Mouse (Mus musculus): ENCODE results near the gene Acss3.

The Acss3 gene

DNA sequence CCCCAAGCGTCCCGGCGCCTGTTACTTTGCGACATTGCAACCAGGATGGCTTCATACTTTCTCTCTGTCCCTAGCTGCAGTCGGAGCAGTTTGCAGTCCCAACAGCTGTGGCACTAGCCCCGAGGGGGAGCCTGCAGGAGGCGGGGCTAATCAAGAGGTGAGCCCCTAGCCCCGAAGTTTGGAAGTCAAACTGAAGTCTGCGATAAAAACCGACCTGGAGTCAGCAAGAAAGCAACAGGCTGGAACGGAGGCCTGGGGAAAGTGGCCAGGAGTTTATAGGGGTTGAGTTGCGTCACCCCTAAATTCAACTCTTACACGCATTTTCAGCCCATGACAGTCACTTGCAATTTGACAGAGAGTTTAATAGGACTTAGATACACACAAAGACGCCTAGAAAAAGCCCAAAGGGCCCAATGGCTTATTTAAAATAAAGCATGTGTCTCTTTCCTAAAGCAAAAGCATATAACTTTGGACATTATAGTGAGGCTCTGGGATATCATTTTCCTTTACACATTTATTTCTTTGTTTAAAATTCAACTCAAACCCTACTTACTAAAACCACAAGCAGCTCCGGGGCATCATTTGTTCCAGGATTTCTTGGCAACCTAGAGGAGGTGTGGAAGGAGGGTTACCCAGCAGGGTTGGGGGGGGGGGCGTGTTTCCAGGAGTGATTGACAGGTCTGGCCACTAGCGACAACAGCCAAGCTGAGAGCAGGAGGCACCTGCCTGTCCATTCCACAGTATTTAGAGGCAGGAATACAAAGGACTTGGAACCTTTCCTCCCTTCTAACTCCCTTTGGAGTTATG is at the start of gene Acss3:
Gene Acss3, minus strand, starts transcription at position 140 of the 807 bp plus-strand sequence.
- in situ Hi-C loops (cut with MboI; ENCODE audit: low sequenced_read_pairs) = no loop called here

DNA sequence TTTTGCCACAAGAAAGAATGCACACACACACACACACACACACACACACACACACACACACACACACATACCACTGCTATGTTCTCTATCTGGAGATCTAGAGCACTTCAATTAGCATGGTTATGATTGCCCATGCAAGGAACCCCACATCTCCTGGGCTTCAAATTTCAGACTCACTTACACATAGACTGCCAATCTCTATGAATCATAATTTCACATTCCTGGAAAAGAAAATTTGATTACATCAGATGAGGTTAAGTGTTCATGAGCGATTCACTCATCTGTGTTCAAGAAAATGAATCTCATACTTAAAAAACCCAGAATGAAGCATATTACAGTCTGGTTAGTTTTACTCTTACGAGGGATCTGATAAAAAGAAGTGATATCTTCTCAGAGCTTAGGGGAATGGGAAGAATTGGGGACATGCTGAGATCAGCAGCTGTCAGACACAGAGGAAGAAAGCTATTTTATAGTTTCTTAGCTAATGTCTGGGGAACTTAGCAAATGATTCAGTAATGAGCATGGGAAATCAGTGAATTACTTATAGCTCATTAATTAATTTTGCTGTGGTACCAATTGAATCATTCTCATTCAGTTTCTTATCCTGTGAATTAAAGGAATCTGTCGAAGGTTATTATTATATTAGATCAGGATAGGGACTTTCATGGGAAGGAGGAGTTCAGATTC is 48.7 kb upstream of the Acss3 start:
- in situ Hi-C loops (cut with MboI; ENCODE audit: low sequenced_read_pairs) = no loop called here

DNA sequence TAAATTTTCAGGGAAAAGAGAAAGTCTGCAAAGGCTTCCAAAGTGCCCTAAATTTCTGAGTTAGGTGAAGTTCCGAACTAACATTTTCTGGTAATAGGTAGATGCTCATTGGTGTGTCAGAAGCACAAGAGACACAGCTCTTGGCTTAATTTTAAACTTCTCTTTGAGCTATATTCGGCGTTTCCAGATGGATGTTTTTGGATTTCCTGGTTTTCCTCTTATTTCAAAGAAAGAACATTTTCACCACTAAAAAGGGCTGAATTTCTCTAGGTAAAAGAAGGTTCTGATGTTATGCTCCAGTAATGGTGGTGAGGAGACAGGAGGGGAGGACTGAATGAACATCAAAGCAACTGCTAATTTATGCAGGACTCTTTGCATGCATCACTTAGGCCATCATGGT is 43.0 kb upstream of the Acss3 start:
- in situ Hi-C loops (cut with MboI; ENCODE audit: low sequenced_read_pairs) = no loop called here

DNA sequence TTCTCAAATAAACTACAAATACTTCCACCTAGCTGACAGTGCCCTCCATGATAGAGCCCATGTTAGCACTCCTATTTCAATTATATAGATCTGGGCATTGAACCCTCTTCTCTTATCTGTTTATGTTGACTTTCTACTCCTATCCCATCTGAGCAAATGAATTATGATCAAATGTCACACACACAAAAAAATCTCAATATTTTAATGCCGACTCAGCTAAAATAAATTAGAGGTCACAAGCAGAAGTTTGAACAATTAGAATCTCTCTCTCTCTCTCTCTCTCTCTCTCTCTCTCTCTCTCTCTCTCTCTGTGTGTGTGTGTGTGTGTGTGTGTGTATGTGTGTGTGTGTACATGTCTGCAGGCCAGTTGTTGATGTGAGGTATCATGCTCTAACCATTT is 25.3 kb upstream of the Acss3 start:
- in situ Hi-C loops (cut with MboI; ENCODE audit: low sequenced_read_pairs) = no loop called here

DNA sequence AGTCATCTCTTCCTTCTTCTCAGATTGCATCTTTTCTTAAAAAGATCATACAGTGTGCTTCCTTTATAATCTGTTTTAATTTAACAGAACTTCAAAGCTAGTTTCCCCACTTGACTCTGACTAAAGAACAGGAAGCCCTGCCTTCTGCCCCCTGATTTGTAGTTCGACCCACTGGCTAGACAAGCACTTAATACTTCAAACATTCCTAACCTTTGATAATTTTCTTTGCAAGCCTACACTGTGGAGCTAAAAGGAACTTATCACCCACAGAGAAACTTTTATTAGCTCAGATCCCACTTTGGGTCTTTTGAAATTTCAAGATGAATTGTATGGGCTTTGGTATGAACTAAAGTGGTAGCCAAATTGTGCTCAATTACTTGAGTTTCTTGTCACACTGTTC is 20.5 kb upstream of the Acss3 start:
- in situ Hi-C loops (cut with MboI; ENCODE audit: low sequenced_read_pairs) = no loop called here

DNA sequence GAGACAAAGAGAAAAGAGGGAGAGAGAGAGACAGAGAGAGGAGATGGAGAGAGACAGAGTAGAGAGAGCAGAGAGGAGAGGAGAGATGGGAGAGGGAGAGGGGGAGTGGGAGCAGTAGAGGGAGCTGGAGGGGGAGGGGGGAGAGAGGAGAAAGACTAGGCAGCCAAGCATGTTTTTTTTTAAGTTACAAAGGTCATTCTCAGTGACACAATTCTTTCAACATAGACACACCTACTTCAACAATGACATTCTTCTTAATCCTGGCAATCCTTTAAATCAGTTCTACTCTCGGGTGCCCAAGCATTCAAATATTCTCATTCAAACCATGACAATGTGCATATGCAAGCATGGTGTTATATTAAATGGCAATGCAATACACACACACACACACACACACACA is 19.4 kb upstream of the Acss3 start:
- in situ Hi-C loops (cut with MboI; ENCODE audit: low sequenced_read_pairs) = no loop called here

DNA sequence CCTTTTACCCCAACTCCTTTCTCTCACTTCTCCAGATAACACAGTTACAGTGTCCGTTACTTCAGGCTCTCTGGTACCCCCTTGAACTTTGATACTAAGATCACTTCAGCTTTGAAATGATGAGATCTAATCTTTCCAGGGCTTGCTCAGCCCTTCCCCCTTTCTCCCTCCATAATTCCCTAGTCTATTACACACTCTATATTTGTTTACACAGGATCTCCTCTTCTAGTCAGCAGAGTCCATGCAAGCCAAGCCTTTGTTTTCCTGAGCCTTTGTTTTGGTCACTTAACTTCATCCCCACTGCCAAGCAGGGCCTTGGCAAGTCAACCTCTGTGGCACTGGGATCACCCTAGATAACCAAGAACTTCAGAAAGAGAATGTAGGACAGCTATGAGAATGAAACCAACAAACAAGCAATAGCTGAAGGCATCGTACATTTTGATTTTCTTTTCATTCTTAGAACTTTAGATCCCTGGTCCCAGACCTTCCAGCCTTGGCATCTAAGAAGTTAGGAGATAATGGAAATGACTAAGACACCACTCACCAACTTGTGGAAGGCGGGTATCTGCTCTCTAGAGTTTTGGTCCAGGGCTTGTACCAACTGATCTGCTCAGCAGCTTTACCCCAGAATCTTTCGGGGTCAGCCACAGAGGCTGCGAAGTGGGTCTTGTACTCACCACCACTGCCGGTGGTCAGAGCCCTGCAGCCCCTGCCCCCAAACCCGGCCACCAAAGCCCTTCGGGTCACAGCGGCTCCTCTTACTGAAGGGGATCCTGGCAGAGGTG is 532 bp downstream of the Acss3 start:
- in situ Hi-C loops (cut with MboI; ENCODE audit: low sequenced_read_pairs) = no loop called here

DNA sequence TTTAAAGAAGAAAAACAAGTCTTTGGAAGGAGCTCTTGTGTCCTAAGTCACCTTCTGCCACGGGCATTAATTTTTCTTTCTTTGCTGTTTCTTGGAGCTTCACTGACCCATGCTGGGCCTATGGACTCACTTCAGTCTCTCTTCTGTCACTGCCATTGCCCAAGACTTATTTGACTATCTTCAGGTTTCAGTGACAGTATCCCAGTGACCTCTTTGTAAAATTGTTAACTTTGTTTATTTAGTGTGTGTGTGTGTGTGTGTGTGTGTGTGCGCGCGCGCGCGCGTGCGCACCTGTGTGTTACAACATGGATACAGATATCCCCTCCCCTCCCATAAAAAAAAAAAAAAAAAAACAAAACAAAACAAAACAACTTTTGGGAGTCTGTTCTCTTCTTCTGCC is 2.2 kb downstream of the Acss3 start:
- in situ Hi-C loops (cut with MboI; ENCODE audit: low sequenced_read_pairs) = no loop called here

DNA sequence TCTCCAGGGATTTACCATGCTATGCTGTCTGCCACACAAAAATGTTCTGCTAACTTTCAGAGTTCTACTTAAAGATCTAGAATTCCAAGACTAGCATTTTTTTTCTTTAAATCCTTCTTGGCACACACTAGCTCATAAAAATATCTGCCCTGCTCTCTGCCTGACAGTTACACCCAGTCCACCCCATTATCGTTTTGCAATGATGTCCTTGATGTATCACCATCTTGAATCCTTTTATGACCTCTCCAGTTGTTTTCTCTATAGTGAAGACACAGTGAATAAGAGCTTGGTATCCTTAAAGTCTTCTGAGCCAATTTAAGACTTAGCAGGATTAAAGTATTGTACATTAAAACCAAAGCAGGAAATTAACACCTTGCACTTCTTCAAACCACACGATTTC is 4.3 kb downstream of the Acss3 start:
- in situ Hi-C loops (cut with MboI; ENCODE audit: low sequenced_read_pairs) = no loop called here

DNA sequence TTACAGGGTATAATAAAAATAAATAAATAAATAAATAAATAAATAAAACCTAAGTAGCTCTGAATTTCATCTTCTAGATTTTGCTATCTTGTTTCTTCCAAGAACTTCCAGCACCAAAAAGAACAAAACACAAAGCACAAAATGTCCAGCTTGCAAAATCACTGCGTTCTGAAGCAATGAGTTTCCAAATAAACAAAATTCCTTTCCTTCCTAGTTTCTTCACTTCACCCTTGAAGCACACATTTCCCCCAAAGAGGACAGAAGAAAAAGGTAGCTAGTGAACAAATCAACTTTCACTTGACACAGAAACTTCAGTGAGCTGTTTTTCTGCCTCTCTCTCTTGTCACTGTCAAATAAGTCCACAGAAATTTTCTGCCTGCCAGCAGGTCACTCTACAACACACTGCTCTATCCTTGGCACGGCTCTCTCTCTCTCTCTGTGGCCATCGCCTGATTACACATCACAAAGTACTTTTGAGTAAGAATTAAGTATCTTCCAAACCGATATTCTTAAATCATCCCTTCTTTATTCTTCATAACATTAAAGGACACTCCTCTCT is 6.7 kb downstream of the Acss3 start:
- in situ Hi-C loops (cut with MboI; ENCODE audit: low sequenced_read_pairs) = no loop called here

DNA sequence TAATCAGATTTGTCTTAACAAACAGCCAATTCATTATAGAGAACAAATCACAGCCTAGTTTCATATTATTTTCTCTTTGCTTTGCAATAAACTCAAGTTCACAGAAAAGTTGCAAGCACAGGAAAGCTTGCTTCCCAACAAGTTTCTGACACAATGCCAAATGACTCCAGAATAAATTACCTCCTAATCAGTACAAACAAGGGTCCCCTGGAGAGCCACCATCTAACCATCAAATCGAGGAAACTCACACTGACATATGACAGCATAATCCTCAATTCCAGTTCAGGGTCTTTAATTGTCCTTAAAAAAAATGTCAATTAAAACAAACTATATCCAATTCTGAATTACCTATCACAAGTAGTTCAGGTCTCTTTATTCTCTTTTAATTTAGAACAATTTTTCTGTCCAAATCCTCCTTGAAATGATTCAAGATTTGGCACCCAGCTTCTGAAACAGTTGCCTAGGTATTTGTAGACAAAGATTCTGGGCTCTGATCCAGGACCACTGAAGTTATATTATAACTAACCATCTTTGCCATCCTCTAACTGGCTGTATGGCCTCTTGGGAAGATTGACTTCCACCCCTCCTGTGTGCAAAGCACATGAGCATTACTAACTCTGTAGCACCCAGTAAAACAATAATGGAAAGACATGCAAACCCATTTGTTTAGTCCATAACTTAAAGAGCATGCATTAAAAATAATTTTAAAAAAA is 7.4 kb downstream of the Acss3 start:
- in situ Hi-C loops (cut with MboI; ENCODE audit: low sequenced_read_pairs) = no loop called here

DNA sequence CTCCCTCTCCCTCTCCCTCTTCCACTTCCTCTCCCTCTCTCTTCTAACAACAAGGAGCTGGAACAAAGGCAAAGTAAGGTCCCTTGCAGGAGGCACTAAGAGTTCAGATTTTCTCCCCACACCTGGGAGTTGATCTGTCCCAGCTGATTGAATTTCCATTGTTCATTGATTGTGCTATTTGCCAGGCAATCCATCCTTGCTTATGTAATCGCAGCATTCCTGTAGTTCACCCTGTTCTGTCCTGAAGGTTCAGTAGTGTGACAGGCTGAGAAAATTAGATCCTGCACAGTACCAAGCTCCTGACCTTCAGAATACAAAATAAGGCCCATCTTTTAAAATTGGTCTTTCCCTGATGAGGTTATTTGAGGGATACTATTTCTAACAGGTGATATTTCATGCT is 8.3 kb downstream of the Acss3 start:
- in situ Hi-C loops (cut with MboI; ENCODE audit: low sequenced_read_pairs) = no loop called here

DNA sequence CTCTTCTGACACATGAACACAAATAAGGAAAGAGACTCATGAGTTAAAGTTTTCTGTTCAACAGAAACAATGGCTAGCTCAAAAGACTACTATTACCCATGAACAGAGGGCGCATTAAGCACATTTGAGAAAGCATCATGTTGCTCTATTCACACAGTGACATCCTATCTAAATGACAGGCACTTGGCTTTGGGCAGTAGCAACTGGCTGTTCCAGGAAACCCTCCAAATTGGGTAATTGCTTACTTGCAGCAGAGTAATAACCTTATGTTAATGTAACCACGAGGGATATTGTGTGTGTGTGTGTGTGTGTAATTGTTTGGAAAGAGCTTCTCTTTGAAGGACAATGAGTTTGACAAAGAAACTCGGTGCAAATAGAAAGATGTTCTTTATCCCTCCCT is 29.0 kb downstream of the Acss3 start:
- in situ Hi-C loops (cut with MboI; ENCODE audit: low sequenced_read_pairs) = no loop called here

DNA sequence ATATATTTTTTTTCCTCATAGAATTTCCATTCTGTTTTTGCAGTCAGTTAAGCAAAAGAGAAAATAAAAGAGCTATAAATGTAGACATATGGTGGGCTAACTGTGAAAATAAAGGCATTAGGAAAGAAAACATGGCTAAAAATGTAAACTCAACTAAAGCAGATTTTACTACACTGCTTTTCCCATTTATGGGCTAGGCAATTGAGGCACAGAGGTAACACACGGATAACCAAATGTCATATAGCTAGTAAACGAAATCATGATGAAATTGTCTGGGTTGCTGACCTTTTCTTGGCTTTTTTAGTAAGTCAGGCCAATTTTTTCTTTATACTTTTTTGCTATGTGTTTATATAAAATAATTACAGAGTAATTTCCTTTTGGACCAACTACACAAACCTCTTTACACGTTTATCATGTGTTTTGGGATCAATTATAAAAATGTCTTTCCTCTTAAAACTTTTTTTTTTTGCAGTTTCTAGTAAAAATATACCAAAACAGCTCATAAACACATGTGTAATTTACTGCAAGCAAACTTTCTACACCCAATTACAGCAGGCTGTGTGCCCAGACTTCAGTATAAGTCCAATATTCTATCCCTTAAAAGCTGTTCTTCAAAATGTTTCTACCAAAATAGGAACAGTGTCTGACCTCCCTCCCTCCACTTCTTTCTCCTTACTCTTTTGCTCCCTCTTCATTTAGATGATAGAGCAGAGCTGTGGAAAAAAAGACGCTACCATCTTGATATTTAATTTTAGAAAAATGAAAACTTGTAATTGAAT is 69.4 kb downstream of the Acss3 start:
- in situ Hi-C loops (cut with MboI; ENCODE audit: low sequenced_read_pairs) = no loop called here

DNA sequence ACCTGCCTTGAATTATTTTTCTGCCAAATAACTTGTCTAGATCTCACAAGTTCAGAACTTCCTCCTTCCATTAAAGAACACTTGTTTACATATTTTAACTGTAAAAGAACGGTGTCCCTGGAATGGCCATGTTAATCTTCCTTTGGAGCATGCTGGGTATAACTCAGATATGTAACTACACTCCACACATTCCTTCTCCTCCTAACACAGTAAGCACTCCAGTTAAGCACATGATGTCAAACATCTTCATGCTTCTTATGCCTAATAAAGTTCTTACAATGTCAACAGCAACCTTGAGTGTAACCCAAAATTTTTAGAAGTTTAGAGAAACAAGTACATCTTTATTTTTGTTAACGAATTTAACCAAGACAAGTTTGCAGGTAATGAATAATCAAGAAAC is 73.0 kb downstream of the Acss3 start:
- in situ Hi-C loops (cut with MboI; ENCODE audit: low sequenced_read_pairs) = no loop called here

DNA sequence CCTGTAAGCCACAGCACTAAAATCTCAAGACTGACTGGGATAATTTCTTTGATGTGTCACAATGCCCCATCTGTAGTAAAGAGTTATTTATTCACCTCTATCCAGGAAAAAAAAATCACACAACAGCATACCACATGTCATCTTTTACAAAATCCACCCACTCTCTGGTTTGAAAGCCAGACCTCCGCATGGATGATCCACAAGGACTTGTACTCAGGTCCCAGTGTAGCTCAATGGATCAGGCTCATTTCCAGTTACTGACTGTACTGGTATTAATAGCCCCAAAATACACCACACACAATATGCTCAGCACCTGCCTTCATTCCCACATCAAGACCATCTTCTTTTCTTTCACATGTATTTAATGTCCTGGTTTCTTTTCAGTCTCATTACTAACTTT is 80.8 kb downstream of the Acss3 start:
- in situ Hi-C loops (cut with MboI; ENCODE audit: low sequenced_read_pairs) = no loop called here

DNA sequence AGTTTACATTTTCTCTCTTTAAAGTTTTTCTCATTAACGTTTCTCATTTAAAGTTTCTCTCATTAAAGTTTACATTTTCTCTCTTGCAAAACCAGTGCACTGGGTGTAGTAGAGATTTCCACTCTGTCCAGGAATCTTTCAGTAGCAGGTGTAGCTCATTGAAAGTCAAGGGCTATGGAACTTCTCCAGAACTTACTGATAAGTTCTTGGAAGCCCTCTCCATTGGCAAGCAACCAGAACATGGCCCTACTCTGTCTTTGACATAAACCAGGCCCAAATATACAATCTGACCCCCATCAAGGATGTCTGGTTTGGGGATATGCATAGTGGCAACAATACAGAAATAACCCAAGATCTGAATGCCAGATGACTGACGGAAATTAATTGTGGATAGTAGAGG is 82.6 kb downstream of the Acss3 start:
- in situ Hi-C loops (cut with MboI; ENCODE audit: low sequenced_read_pairs) = no loop called here

DNA sequence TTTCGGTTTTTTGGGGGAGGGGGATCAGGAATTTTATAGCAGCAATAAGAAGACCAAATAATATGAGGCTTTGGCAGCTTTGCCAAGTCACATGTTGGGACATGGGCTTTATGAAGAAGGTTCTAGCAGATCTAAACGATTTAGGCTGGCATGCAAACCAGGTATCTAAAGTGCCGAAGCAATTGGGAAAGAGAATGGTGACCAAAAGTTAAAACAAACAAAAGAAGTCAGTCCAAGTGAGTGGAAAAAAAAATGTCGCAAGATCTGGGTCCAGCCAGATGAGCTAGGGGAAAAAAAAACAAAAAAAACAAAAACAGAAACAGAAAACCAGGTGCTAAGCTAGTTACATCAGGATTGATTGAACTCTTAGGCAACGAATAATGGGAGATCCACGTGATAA is 83.1 kb downstream of the Acss3 start:
- in situ Hi-C loops (cut with MboI; ENCODE audit: low sequenced_read_pairs) = no loop called here

DNA sequence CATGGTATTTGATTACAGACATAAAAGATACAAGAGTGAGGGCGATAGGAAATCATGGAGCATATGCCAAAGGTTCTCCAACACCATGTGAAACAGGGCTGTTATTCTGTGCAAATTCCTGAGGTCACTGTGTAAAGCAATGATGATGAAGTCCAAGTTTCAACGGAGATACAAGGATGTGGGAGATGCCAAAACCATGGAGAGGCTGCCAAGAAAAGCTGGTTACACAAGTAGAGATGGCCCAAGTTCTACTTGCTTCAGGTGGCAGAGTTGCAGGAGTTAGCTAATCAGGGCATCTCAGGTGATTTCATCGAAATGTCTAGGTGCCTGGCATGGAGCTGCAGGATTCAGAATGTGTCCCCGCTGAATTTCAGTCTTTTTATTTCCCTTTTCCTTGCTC is 84.3 kb downstream of the Acss3 start:
- in situ Hi-C loops (cut with MboI; ENCODE audit: low sequenced_read_pairs) = no loop called here

DNA sequence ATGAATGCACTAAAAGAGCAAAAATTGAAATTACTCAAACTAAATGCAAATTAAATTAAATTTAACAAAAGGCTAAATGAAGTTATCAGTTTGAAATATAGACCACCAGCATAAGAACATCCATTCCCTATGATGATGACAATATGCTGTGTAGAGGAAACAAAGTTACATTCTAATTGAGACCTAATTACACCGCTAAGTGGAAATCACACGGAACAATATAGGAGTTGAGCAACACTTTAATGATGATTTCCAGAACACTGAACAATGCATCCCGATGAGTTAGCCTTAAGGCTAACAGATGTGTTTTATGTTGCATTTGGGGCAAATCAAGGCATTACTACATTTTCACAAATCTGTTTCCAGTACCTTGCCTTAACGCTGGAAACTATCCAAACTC is 99.2 kb downstream of the Acss3 start:
- in situ Hi-C loops (cut with MboI; ENCODE audit: low sequenced_read_pairs) = no loop called here
